Mouse (Mus musculus): ENCODE measurements around the gene Ccdc151. TPM values are rescaled to one million over a fixed set of nuclear protein-coding genes. Genes with fewer than 3 reads are reported as not detected.
A peak's percentile ranks its signal among the peaks of the same experiment; 100 is the strongest.

Ccdc151 gene
- polyA plus RNA-seq, 1 experiment from 2014 or later: 5.7 TPM

DNA sequence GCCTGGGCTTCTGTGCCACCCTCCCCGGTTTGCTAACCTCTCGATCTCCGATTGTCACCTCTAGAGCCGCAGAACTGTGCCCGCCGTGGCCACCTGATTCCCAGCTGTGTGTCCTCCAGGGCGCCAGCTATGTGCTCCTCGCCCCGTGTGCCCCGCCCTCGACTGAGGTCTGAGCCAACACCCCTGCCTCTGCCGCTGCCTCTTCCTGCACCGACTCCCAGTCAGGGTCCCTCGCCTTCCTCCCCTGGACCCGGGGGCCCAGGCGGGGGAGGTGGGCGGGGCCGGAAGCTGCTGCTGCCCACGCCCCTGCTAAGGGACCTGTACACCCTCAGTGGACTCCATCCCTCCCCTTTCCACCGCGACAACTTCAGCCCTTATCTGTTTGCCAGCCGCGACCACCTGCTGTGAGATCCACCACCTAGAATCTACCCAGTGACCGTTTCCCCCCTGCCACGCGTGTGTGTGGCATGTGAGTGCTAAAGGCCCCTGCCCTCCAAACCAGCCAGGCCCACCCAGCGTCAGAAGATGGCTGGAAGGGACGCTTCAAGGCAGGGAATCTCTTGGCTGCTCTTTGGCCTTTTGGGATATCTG, 54.8 kb downstream of the Ccdc151 start:
- Histone ChIP-seq H3K27me3 (ENCODE audit: control insufficient read depth, insufficient read depth, low read length) (peaks cover 7% of the 10 kb centered on the region; the same call in 1 of the 2 replicates), H3K4me2 (replicated peaks; ENCODE audit: low read depth, low read length) (no peak overlapping the region), H3K9ac (ENCODE audit: low read depth, low read length) (no peak overlapping the region), H3K4me1 (replicated peaks; ENCODE audit: control insufficient read depth, insufficient read depth, low read length) (no peaks in the 10 kb centered on the region; the same call in 1 of the 2 replicates), H3K36me3 (ENCODE audit: control insufficient read depth, insufficient read depth, low read length) (no peaks in the 10 kb centered on the region), H3K9me3 (ENCODE audit: control insufficient read depth, low read length) (no peaks in the 10 kb centered on the region), H3K27ac (ENCODE audit: low read depth, low read length) (no peak overlapping the region), H3K4me3 (ENCODE audit: low read depth, low read length) (no peak overlapping the region; the same call in 1 of the 2 replicates)
- 5% methylated on average over 23 of the region's 28 CpGs for WGBS
- DNase-seq (ENCODE audit: low spot score) (no peak), ATAC-seq (ENCODE audit: low FRiP score) (peak; percentile 18; the same call in 1 of the 2 replicates)

DNA sequence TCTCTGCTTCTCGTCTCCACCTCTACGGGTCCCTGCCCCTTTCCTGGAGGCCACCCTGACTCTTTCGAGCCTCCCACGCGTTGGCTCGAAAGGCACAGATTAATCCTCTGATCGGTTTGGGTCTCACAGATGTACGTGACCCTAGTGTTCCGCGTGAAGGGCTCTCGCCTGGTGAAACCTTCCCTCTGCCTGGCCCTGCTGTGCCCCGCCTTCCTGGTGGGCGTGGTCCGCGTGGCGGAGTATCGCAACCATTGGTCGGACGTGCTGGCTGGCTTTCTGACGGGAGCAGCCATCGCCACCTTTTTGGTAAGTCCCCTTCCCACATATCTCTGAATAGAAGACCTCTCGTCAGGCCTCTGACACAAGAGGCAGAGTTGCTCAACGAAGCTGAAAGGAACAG, 58.2 kb downstream of the Ccdc151 start:
- ATAC-seq (ENCODE audit: low FRiP score) (no peak), DNase-seq (ENCODE audit: low spot score) (no peak)
- Histone ChIP-seq H3K9me3 (ENCODE audit: control insufficient read depth, low read length) (no peaks in the 10 kb centered on the region), H3K4me1 (replicated peaks; ENCODE audit: control insufficient read depth, insufficient read depth, low read length) (no peaks in the 10 kb centered on the region; the same call in 1 of the 2 replicates), H3K4me3 (ENCODE audit: low read depth, low read length) (no peak overlapping the region), H3K27me3 (ENCODE audit: control insufficient read depth, insufficient read depth, low read length) (peaks cover 7% of the 10 kb centered on the region; the same call in 1 of the 2 replicates), H3K4me2 (replicated peaks; ENCODE audit: low read depth, low read length) (no peak overlapping the region; the same call in 1 of the 2 replicates), H3K36me3 (ENCODE audit: control insufficient read depth, insufficient read depth, low read length) (no peaks in the 10 kb centered on the region), H3K9ac (ENCODE audit: low read depth, low read length) (no peak overlapping the region), H3K27ac (ENCODE audit: low read depth, low read length) (no peak overlapping the region)
- WGBS: 21% methylated on average over 23 of the region's 23 CpGs

DNA sequence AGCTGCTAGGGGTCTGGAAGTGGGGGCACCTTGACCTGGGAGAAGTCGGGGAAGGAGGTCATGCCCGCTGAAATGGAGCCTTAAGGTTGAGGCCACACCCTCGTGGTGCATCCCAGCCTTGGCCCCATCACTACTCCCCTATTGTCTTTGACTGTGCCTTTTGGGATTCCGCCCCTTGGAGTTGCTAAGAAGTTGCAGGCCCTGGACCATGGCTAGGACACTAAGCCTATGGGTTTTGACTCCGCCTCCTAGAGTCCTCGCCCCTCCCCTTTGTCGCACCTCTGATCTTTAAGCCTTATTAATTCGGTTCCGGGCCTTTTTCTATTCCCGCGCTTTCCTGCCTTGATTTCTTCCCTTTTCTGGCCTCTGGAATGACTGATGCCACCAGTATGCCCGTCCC, 58.8 kb downstream of the Ccdc151 start:
- Histone ChIP-seq H3K9ac (ENCODE audit: low read depth, low read length) (no peak overlapping the region), H3K9me3 (ENCODE audit: control insufficient read depth, low read length) (no peaks in the 10 kb centered on the region), H3K4me2 (replicated peaks; ENCODE audit: low read depth, low read length) (no peak overlapping the region), H3K4me3 (ENCODE audit: low read depth, low read length) (no peak overlapping the region), H3K36me3 (ENCODE audit: control insufficient read depth, insufficient read depth, low read length) (no peaks in the 10 kb centered on the region), H3K27me3 (ENCODE audit: control insufficient read depth, insufficient read depth, low read length) (peaks cover 7% of the 10 kb centered on the region; the same call in 1 of the 2 replicates), H3K4me1 (replicated peaks; ENCODE audit: control insufficient read depth, insufficient read depth, low read length) (no peaks in the 10 kb centered on the region; the same call in 1 of the 2 replicates), H3K27ac (ENCODE audit: low read depth, low read length) (no peak overlapping the region)
- DNase-seq (ENCODE audit: low spot score): no peak
- WGBS: 54% methylated on average over 12 of the region's 12 CpGs
- ATAC-seq (ENCODE audit: low FRiP score): 0 out of 2 replicates have a peak, but pooled peaks have one; percentile 33

DNA sequence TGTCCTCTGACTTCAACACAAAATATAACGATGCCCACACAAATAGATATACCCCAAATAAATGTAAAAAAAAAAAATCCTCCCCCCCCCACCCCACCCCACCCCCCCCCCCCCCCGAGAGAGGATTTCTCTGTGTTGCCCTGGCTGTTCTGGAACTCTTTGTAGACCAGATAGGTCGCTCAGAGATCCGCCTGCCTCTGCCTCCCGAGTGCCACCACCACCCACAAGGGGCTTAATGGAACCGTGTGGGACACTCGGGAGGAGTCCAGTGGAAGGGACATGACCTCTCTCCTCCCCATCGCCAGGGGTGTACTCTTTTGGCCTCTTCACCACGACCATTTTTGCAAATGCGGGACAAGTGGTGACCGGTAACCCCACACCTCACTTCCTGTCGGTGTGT, 59.4 kb downstream of the Ccdc151 start:
- no peak for ATAC-seq (ENCODE audit: low FRiP score)
- 78% methylated on average over 11 of the region's 12 CpGs for WGBS
- H3K4me3 ChIP-seq (ENCODE audit: low read depth, low read length): no peak overlapping the region
- H3K4me1 ChIP-seq (replicated peaks; ENCODE audit: control insufficient read depth, insufficient read depth, low read length): no peaks in the 10 kb centered on the region; the same call in 1 of the 2 replicates
- H3K27me3 ChIP-seq (ENCODE audit: control insufficient read depth, insufficient read depth, low read length): peaks cover 6% of the 10 kb centered on the region; the same call in 1 of the 2 replicates
- H3K9me3 ChIP-seq (ENCODE audit: control insufficient read depth, low read length): no peaks in the 10 kb centered on the region
- H3K4me2 ChIP-seq (replicated peaks; ENCODE audit: low read depth, low read length): no peak overlapping the region
- no peak overlapping the region for H3K9ac ChIP-seq (ENCODE audit: low read depth, low read length)
- DNase-seq (ENCODE audit: low spot score): no peak
- H3K27ac ChIP-seq (ENCODE audit: low read depth, low read length): no peak overlapping the region
- no peaks in the 10 kb centered on the region for H3K36me3 ChIP-seq (ENCODE audit: control insufficient read depth, insufficient read depth, low read length)

Other genes with a start within 250 kb of the Ccdc151 start
- 94.3 and 101 TPM in 2 replicates for gene Spc24, start 242.3 kb downstream of the Ccdc151 start, polyA plus RNA-seq (2014; fragmentation: Nextera tagmentation; extraction: Ambion mirVana)
- gene Kank2, start 203.9 kb downstream of the Ccdc151 start, polyA plus RNA-seq (2014; fragmentation: Nextera tagmentation; extraction: Ambion mirVana): 4.1 and 4.7 TPM in 2 replicates
- gene Angptl8, start 167.1 kb downstream of the Ccdc151 start, polyA plus RNA-seq (2014; fragmentation: Nextera tagmentation; extraction: Ambion mirVana): 0.74 TPM in 1 of 2 replicates, not detected in the other
- gene Dock6, start 150.0 kb downstream of the Ccdc151 start, polyA plus RNA-seq (2014; fragmentation: Nextera tagmentation; extraction: Ambion mirVana): 16.3 and 21.4 TPM in 2 replicates
- 8.6 and 9.5 TPM in 2 replicates for gene Rab3d, start 84.4 kb downstream of the Ccdc151 start, polyA plus RNA-seq (2014; fragmentation: Nextera tagmentation; extraction: Ambion mirVana)
- gene Ccdc159, start 75.2 kb downstream of the Ccdc151 start, polyA plus RNA-seq (2014; fragmentation: Nextera tagmentation; extraction: Ambion mirVana): 3.3 and 3.9 TPM in 2 replicates
- gene Tmem205, start 75.1 kb downstream of the Ccdc151 start, polyA plus RNA-seq (2014; fragmentation: Nextera tagmentation; extraction: Ambion mirVana): 34.7 and 39.3 TPM in 2 replicates
- 21.0 and 22.3 TPM in 2 replicates for gene Plppr2, start 65.6 kb downstream of the Ccdc151 start, polyA plus RNA-seq (2014; fragmentation: Nextera tagmentation; extraction: Ambion mirVana)
- 14.6 and 20.4 TPM in 2 replicates for gene Swsap1, start 46.9 kb downstream of the Ccdc151 start, polyA plus RNA-seq (2014; fragmentation: Nextera tagmentation; extraction: Ambion mirVana)
- 4.2 and 5.2 TPM in 2 replicates for gene Epor, start 39.1 kb downstream of the Ccdc151 start, polyA plus RNA-seq (2014; fragmentation: Nextera tagmentation; extraction: Ambion mirVana)
- gene Rgl3, start 13.2 kb downstream of the Ccdc151 start, polyA plus RNA-seq (2014; fragmentation: Nextera tagmentation; extraction: Ambion mirVana): 2.0 and 2.1 TPM in 2 replicates
- gene Prkcsh, start 172 bp upstream of the Ccdc151 start, polyA plus RNA-seq (2014; fragmentation: Nextera tagmentation; extraction: Ambion mirVana): 84.6 TPM in 2 replicates
- 72.9 and 85.2 TPM in 2 replicates for gene Elavl3, start 49.4 kb upstream of the Ccdc151 start, polyA plus RNA-seq (2014; fragmentation: Nextera tagmentation; extraction: Ambion mirVana)
- 0.56 TPM in 1 of 2 replicates, not detected in the other for gene Gm49318, start 68.6 kb upstream of the Ccdc151 start, polyA plus RNA-seq (2014; fragmentation: Nextera tagmentation; extraction: Ambion mirVana)
- gene Zfp653, start 68.7 kb upstream of the Ccdc151 start, polyA plus RNA-seq (2014; fragmentation: Nextera tagmentation; extraction: Ambion mirVana): 8.1 and 9.2 TPM in 2 replicates
- gene Ecsit, start 82.8 kb upstream of the Ccdc151 start, polyA plus RNA-seq (2014; fragmentation: Nextera tagmentation; extraction: Ambion mirVana): 32.4 and 38.4 TPM in 2 replicates
- 1.8 and 2.1 TPM in 2 replicates for gene Cnn1, start 96.6 kb upstream of the Ccdc151 start, polyA plus RNA-seq (2014; fragmentation: Nextera tagmentation; extraction: Ambion mirVana)
- 211 and 213 TPM in 2 replicates for gene Elof1, start 114.5 kb upstream of the Ccdc151 start, polyA plus RNA-seq (2014; fragmentation: Nextera tagmentation; extraction: Ambion mirVana)
- gene Acp5, start 133.1 kb upstream of the Ccdc151 start, polyA plus RNA-seq (2014; fragmentation: Nextera tagmentation; extraction: Ambion mirVana): 17.1 and 18.7 TPM in 2 replicates
- gene Pigyl, start 154.2 kb upstream of the Ccdc151 start, polyA plus RNA-seq (2014; fragmentation: Nextera tagmentation; extraction: Ambion mirVana): 60.5 and 64.1 TPM in 2 replicates
- gene Zfp872, start 185.5 kb upstream of the Ccdc151 start, polyA plus RNA-seq (2014; fragmentation: Nextera tagmentation; extraction: Ambion mirVana): not detected in 2 replicates
- 11.9 and 13.4 TPM in 2 replicates for gene Zfp809, start 223.1 kb upstream of the Ccdc151 start, polyA plus RNA-seq (2014; fragmentation: Nextera tagmentation; extraction: Ambion mirVana)